Mouse (Mus musculus) megakaryocyte, embryonic 14.5 days (primary cell): ENCODE measurements at regions not wholly inside any gene's neighbourhood (a gene's known extent, or its start where the extent isn't known, plus 50 kb on each side); places are given as distances from the start of the nearest gene placed in this dataset.
A peak's percentile ranks its signal among the peaks of the same experiment; 100 is the strongest.

Source experiments
- H3K27me3 ChIP-seq: replicated peaks from 2 replicates; pipeline ENCODE3; 2012; ENCODE audit warnings: inconsistent platforms
- H3K36me3 ChIP-seq: replicated peaks from 2 replicates; pipeline ENCODE3; 2012; ENCODE audit warnings: low read length, inconsistent platforms, mixed read lengths
- H3K4me1 ChIP-seq: 2 replicates; pipeline ENCODE4 v1.6.1; 2012; ENCODE audit warnings: inconsistent platforms
- H3K4me3 ChIP-seq: replicated peaks from 2 replicates; pipeline ENCODE3; 2012; ENCODE audit warnings: moderate library complexity, mild to moderate bottlenecking, inconsistent platforms
- H3K9me3 ChIP-seq: 2 replicates; pipeline ENCODE4 v1.6.1; 2012; ENCODE audit warnings: inconsistent platforms
- FLI1 ChIP-seq: IDR thresholded peaks from 2 replicates; pipeline ENCODE4 v1.6.1; 2012; ENCODE audit warnings: low read length, inconsistent platforms, mixed read lengths
- GATA1 ChIP-seq: IDR thresholded peaks from 3 replicates; pipeline ENCODE4 v1.6.1; 2012; ENCODE audit warnings: mixed read lengths, low read length, inconsistent platforms, borderline replicate concordance

DNA sequence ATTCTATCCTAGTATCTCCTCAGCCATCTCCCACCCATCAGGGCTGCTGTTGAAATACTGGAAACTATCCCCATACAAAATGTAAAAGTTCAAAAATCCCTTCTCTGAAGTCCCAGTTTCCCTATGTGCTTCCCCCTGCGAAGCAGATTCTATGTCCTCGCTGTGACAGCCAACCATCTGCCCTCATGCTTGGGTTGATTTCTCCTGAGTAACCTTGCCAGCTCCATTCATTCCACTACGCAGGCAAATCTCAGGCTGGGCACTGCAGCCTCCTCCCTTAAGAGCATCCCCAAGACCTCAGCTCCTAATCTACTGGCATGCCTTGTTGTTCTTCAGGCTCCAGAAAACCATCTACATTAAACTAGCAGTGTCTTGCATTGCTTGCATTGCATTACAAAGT, 402.5 kb upstream of the Spred2 start:
- Histone ChIP-seq H3K36me3 (no peaks in the 10 kb centered on the region), H3K4me3 (no peak overlapping the region), H3K4me1 (no peaks in the 10 kb centered on the region), H3K27me3 (no peaks in the 10 kb centered on the region), H3K9me3 (no peaks in the 10 kb centered on the region)
- TF ChIP-seq FLI1 = no peak
- no peak for TF ChIP-seq GATA1

DNA sequence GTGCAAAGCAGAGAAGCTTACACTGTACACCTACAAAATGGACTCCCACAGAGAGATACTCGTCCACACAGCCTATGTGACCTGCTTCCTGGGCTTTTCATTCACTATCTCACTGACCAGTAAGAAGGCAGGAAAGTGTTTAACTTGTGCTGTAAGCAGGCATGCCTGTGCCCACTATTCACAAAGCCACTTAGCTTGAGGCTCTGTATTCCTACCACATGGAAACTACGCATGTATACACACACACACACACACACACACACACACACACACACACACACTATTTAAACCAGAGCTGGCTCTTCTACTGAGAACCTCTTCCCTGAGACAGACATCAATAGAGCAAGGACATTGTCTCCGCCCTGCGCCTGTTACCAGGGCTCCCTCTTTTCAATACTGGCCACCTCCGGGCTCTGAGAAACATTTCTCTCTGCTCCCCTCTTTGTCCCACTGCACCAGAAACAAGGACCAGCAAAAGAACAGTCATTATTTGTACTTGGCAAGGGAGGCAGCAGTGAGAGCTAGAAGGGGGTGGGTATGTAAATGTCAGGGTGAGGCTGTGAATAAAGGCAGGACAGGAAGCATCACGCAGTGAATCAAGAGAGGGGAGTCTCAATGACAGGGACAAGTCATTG, 400.2 kb upstream of the Spred2 start:
- Histone ChIP-seq H3K36me3 (no peaks in the 10 kb centered on the region), H3K4me3 (no peak overlapping the region), H3K4me1 (no peaks in the 10 kb centered on the region), H3K9me3 (no peaks in the 10 kb centered on the region), H3K27me3 (no peaks in the 10 kb centered on the region)
- TF ChIP-seq GATA1 = no peak
- TF ChIP-seq FLI1 = no peak

GRCm38 (mm10) chr11:19529126-19529525, 395.0 kb upstream of the Spred2 start:
- Histone ChIP-seq H3K27me3 (no peaks in the 10 kb centered on the region), H3K9me3 (peaks cover 4% of the 10 kb centered on the region; the same call in 1 of the 2 replicates), H3K36me3 (no peaks in the 10 kb centered on the region), H3K4me3 (no peak overlapping the region), H3K4me1 (no peaks in the 10 kb centered on the region)
- no peak for TF ChIP-seq FLI1
- no peak for TF ChIP-seq GATA1

GRCm38 (mm10) chr11:19530652-19531051, 393.5 kb upstream of the Spred2 start:
- H3K4me1 ChIP-seq = no peaks in the 10 kb centered on the region
- peaks cover 4% of the 10 kb centered on the region; the same call in 1 of the 2 replicates for H3K9me3 ChIP-seq
- no peak overlapping the region for H3K4me3 ChIP-seq

GRCm38 (mm10) chr11:19531255-19532003, 392.7 kb upstream of the Spred2 start:
- Histone ChIP-seq H3K27me3 (no peaks in the 10 kb centered on the region), H3K4me1 (no peaks in the 10 kb centered on the region), H3K36me3 (no peaks in the 10 kb centered on the region), H3K9me3 (peaks cover 4% of the 10 kb centered on the region; the same call in 1 of the 2 replicates), H3K4me3 (no peak overlapping the region)
- no peak for TF ChIP-seq GATA1
- TF ChIP-seq FLI1 = no peak

More at GRCm38 (mm10) chr11:19530652-19531051, 393.5 kb upstream of the Spred2 start:
- Histone ChIP-seq H3K36me3 (no peaks in the 10 kb centered on the region), H3K27me3 (no peaks in the 10 kb centered on the region)
- TF ChIP-seq GATA1 = no peak

- peaks cover 7% of the 10 kb centered on the region for H3K9me3 ChIP-seq
- no peaks in the 10 kb centered on the region for H3K27me3 ChIP-seq
- H3K4me3 ChIP-seq = no peak overlapping the region
- TF ChIP-seq FLI1 (no peak), GATA1 (no peak)
- H3K36me3 ChIP-seq = no peaks in the 10 kb centered on the region
- no peaks in the 10 kb centered on the region for H3K4me1 ChIP-seq
Measured at GRCm38 (mm10) chr11:19532867-19533266, 391.3 kb upstream of the Spred2 start.

DNA sequence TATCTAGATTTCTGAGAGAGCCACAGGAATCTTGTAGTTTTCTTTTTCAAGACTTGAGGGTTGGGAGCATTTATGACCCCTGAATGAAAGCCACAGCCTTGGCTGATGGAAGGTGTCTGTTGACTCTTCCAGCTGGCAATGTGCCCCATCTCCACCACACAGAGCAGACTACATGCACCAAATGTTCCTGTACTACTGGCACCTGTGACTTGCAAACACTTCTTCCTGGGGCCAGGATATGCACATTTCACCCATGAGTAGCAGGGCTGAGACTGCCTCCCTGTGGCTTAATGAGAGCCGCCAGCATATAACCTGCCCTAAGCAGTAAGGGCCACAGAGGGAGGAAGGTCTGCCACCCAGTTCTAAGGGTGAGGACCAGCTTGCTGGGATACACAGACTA, 390.5 kb upstream of the Spred2 start:
- Histone ChIP-seq H3K36me3 (no peaks in the 10 kb centered on the region), H3K27me3 (no peaks in the 10 kb centered on the region), H3K4me3 (peak overlapping the region; percentile 6), H3K4me1 (no peaks in the 10 kb centered on the region), H3K9me3 (peaks cover 7% of the 10 kb centered on the region)
- no peak for TF ChIP-seq GATA1

DNA sequence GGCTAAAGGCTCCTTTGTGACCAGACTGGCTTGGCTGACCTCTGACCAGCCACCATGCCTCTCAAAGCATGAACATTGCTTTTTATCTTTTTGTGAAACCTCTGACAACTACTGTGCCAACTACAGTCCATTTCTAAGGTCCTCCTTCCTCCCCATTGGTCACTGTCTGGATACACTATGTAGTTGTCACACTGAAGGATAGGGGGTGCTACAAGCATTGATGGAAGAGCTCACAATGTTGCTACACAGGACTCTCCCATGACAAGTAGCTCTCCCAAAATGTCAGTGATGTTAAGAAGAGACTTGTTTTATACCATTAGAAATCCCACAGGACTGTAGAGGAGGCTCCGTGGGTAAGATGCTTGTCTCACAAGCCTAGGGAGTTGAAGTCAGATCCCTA, 389.0 kb upstream of the Spred2 start:
- Histone ChIP-seq H3K4me1 (no peaks in the 10 kb centered on the region), H3K4me3 (no peak overlapping the region), H3K27me3 (no peaks in the 10 kb centered on the region), H3K36me3 (no peaks in the 10 kb centered on the region), H3K9me3 (peaks cover 7% of the 10 kb centered on the region)
- TF ChIP-seq FLI1 (no peak), GATA1 (no peak)

- Histone ChIP-seq H3K4me3 (no peak overlapping the region), H3K9me3 (peaks cover 2% of the 10 kb centered on the region; the same call in 1 of the 2 replicates), H3K36me3 (no peaks in the 10 kb centered on the region), H3K4me1 (no peaks in the 10 kb centered on the region), H3K27me3 (no peaks in the 10 kb centered on the region)
- no peak for TF ChIP-seq GATA1
Measured at GRCm38 (mm10) chr11:19546226-19546625, 377.9 kb upstream of the Spred2 start.

- H3K4me1 ChIP-seq = no peaks in the 10 kb centered on the region
- H3K4me3 ChIP-seq = no peak overlapping the region
- H3K9me3 ChIP-seq = no peaks in the 10 kb centered on the region
- H3K27me3 ChIP-seq = no peaks in the 10 kb centered on the region
- no peaks in the 10 kb centered on the region for H3K36me3 ChIP-seq
- TF ChIP-seq FLI1 (no peak), GATA1 (no peak)
Measured at GRCm38 (mm10) chr11:19554316-19554946, 369.7 kb upstream of the Spred2 start.
